Mouse (Mus musculus) heart, postnatal 25 days (tissue): ENCODE results near the gene Fam155a. TPM values are rescaled to one million over a fixed set of nuclear protein-coding genes. Genes with fewer than 3 reads are reported as not detected.
"Not testable (repeated sequence)": the region's sequence is repeated elsewhere in the genome, so short reads cannot be mapped to it uniquely, and the experiment has no call there.

Experiments
- DNase-seq: peaks from one replicate; pipeline ENCODE4 v3.0.0; 2022; ENCODE audit warnings: low spot score
- intact Hi-C: fragments of 180-260 bp; cut with DNase I; formaldehyde crosslinking; loops from one replicate; pipeline ENCODE4 v1.15.1; 2025
- total RNA-seq, 2 experiments: library from RNA; stranded (reverse); gene quantifications; 2 replicates each; pipeline ENCODE4 v1.2.3; 2021

The Fam155a gene
- total RNA-seq, 2 experiments from 2014 or later: not detected

- intact Hi-C loops: no loop called here
Measured at GRCm38 (mm10) chr8:9418856-9419800, 351.8 kb downstream of the Fam155a start.

GRCm38 (mm10) chr8:9416189-9416588 lies 354.8 kb downstream of the Fam155a start:
- intact Hi-C loops: no loop called here
- DNase-seq: no peak

More at GRCm38 (mm10) chr8:9418856-9419800, 351.8 kb downstream of the Fam155a start:
- DNase-seq: no peak

GRCm38 (mm10) chr8:9408480-9408879 lies 362.5 kb downstream of the Fam155a start:
- intact Hi-C loops: no loop called here
- DNase-seq: no peak

GRCm38 (mm10) chr8:9406204-9406603 lies 364.8 kb downstream of the Fam155a start:
- intact Hi-C loops: no loop called here

GRCm38 (mm10) chr8:9404651-9405050 lies 366.3 kb downstream of the Fam155a start:
- no peak for DNase-seq
- intact Hi-C loops: no loop called here

More at GRCm38 (mm10) chr8:9406204-9406603, 364.8 kb downstream of the Fam155a start:
- no peak for DNase-seq

GRCm38 (mm10) chr8:9402393-9402792 lies 368.6 kb downstream of the Fam155a start:
- intact Hi-C loops: no loop called here
- no peak for DNase-seq

- DNase-seq: no peak
- intact Hi-C loops: no loop called here
Measured at GRCm38 (mm10) chr8:9398606-9399263, 372.2 kb downstream of the Fam155a start.

GRCm38 (mm10) chr8:9398040-9398439 lies 372.9 kb downstream of the Fam155a start:
- DNase-seq: no peak

GRCm38 (mm10) chr8:9394670-9395069 lies 376.3 kb downstream of the Fam155a start:
- no peak for DNase-seq
- intact Hi-C loops: no loop called here

More at GRCm38 (mm10) chr8:9398040-9398439, 372.9 kb downstream of the Fam155a start:
- intact Hi-C loops: no loop called here

GRCm38 (mm10) chr8:9393246-9393645 lies 377.7 kb downstream of the Fam155a start:
- no peak for DNase-seq
- intact Hi-C loops: no loop called here

GRCm38 (mm10) chr8:9390229-9390628 lies 380.7 kb downstream of the Fam155a start:
- DNase-seq, intact Hi-C loops: not testable (repeated sequence)

- intact Hi-C loops: no loop called here
- no peak for DNase-seq
Measured at GRCm38 (mm10) chr8:9369201-9369600, 401.8 kb downstream of the Fam155a start.

GRCm38 (mm10) chr8:9367721-9368120 lies 403.2 kb downstream of the Fam155a start:
- intact Hi-C loops: no loop called here
- DNase-seq: no peak

- intact Hi-C loops: no loop called here
- no peak for DNase-seq
Measured at GRCm38 (mm10) chr8:9365381-9365780, 405.6 kb downstream of the Fam155a start.

- intact Hi-C loops: loop anchor here (5.0 kb wide), 2 partner anchors 589 to 1049 kb away; no protein-coding TSS in a partner anchor
- DNase-seq: no peak
Measured at GRCm38 (mm10) chr8:9348523-9349135, 422.3 kb downstream of the Fam155a start.

- intact Hi-C loops: loop anchor here (5.0 kb wide), 2 partner anchors 590 to 1050 kb away; no protein-coding TSS in a partner anchor
- no peak for DNase-seq
Measured at GRCm38 (mm10) chr8:9347163-9347562, 423.8 kb downstream of the Fam155a start.

GRCm38 (mm10) chr8:9344136-9344535 lies 426.8 kb downstream of the Fam155a start:
- DNase-seq: no peak
- intact Hi-C loops: no loop called here

GRCm38 (mm10) chr8:9342998-9343397 lies 428.0 kb downstream of the Fam155a start:
- DNase-seq: no peak
- intact Hi-C loops: no loop called here

- intact Hi-C loops: no loop called here
- no peak for DNase-seq
Measured at GRCm38 (mm10) chr8:9342593-9342992, 428.4 kb downstream of the Fam155a start.

GRCm38 (mm10) chr8:9337905-9338304 lies 433.1 kb downstream of the Fam155a start:
- no peak for DNase-seq
- intact Hi-C loops: no loop called here
